Mouse (Mus musculus): Measurements from ENCODE around the gene Fmn2.

Gene Fmn2

DNA sequence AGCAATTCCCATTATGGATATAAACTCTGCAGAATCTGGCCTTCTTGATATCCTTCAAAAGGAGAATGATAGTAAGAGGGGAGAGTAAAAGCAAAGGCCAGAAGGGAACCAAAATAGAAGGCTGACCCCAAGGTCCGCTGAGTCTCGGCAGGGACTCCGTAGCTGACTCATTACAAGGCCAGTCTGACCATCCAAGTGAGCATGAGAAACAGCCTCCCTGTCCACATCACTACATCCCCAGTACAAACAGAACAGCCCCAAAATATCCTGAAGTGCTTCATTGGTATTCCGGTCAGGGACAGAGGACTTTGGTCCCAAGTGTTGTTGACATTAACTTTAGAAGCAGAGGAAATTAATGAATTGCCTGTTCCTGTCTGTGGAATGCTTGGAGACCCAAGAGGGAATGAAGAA lies 270.3 kb downstream of the Fmn2 start:
- DNase-seq (ENCODE audit: extremely low read depth, low read depth, low spot score), result no peak

DNA sequence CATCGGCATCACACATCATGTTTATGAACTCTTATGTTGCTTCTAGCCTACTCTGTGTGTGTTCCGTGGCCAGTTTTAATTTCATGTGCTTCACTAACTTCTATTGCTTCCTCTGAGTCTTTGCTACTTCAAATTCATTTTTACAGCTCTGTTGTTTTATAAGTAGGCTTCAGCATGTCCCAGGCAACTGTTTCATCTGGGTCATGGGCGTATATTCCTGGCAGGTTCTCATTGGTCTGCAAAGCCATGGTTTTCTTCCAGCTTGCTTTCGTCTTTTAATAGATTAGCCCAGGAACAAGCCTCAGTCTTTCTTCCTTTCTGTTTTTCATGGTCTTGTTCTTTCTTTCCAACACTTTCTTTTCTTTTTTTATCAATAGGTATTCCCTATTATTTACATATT lies 279.4 kb downstream of the Fmn2 start:
- DNase-seq (ENCODE audit: extremely low read depth, low read depth, low spot score), result no peak

- no peak for DNase-seq (ENCODE audit: extremely low read depth, low read depth, low spot score)
Observed at GRCm38 (mm10) chr1:174788617-174789016, 287.0 kb downstream of the Fmn2 start.

GRCm38 (mm10) chr1:174811846-174812245 lies 310.2 kb downstream of the Fmn2 start:
- DNase-seq (ENCODE audit: extremely low read depth, low read depth, low spot score), result no peak

GRCm38 (mm10) chr1:174826562-174826961 lies 324.9 kb downstream of the Fmn2 start:
- DNase-seq (ENCODE audit: extremely low read depth, low read depth, low spot score), result no peak

GRCm38 (mm10) chr1:174836861-174837260 lies 335.2 kb downstream of the Fmn2 start:
- no peak for DNase-seq (ENCODE audit: extremely low read depth, low read depth, low spot score)

DNA sequence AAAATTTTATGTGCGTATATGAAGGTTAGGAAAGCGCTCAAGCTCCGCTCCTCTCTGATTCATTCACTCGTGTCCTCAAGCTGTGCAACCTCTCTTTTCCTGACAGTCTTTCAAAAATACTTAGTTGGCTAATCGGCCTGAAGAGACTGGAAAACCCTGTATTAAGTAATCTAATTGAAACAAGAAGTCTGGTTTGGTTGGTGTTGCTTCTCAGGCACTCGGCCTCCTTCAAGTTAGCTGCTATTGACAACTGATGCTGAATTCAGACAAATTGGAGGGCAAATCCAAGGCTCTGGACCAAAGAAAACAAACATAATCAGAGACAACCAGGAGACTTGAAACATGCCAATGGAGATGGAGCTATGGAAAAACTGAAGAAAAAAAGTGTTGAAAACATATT lies 343.2 kb downstream of the Fmn2 start:
- no peak for DNase-seq (ENCODE audit: extremely low read depth, low read depth, low spot score)

DNA sequence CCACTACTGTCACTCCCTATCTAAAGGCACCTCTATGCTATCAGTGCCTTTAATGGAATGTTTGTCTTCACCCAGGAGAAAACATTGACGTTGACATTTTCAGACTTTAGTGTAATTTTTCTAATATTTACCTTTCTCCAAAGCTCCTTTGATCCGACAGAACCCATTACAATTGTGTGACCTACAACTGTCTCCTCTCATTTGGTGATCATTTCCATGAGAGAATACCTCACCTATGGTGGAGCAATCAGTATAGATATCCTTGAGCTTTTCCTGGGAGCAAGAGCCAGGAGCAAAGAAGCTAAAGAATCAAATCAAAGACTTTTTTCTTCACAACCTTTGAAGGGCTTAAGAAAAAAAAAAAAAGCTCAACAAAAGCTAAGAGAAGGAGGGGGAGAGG lies 354.6 kb downstream of the Fmn2 start:
- no peak for DNase-seq (ENCODE audit: extremely low read depth, low read depth, low spot score)

GRCm38 (mm10) chr1:174860407-174861118 lies 358.9 kb downstream of the Fmn2 start:
- no peak for DNase-seq (ENCODE audit: extremely low read depth, low read depth, low spot score)

Measured in fat pad, adult 2 months (tissue).